Mouse (Mus musculus) cortical plate, adult 2 months (tissue): ENCODE results near the gene Sco1. TPM values are rescaled to one million over a fixed set of nuclear protein-coding genes. Genes with fewer than 3 reads are reported as not detected.

Experiments used
- H3K27ac ChIP-seq: fragments of 200-500 bp; 2 replicates; pipeline ENCODE4 v1.5.1; 2012; ENCODE audit warnings: low read length, control low read depth, inconsistent platforms; ENCODE audit not compliant: insufficient read depth
- H3K4me1 ChIP-seq: fragments of 200-500 bp; 2 replicates; pipeline ENCODE4 v1.6.1; 2011; ENCODE audit warnings: low read length; ENCODE audit not compliant: control insufficient read depth, insufficient read depth
- H3K4me3 ChIP-seq: fragments of 200-500 bp; 2 replicates; pipeline ENCODE4 v1.5.1; 2011; ENCODE audit warnings: mild to moderate bottlenecking, low read length, control low read depth; ENCODE audit not compliant: insufficient read depth
- CTCF ChIP-seq: fragments of 200-500 bp; IDR thresholded peaks from 2 replicates; pipeline ENCODE4 v1.5.1; 2011; ENCODE audit warnings: mild to moderate bottlenecking, control low read depth, low read length; ENCODE audit not compliant: insufficient read depth; ENCODE audit errors: extremely low read depth
- POLR2A ChIP-seq: fragments of 200-500 bp; IDR thresholded peaks from 2 replicates; pipeline ENCODE4 v1.6.1; 2011; ENCODE audit warnings: mild to moderate bottlenecking, low read length, control low read depth; ENCODE audit not compliant: insufficient read depth; ENCODE audit errors: extremely low read depth
- polyA plus RNA-seq: library from polyadenylated mRNA; depleted of rRNA; stranded (reverse); fragments of >200 nt; gene quantifications from 2 replicates; pipeline ENCODE4 v1.2.3, GENCODE M21; 2012

Sco1 gene
- polyA plus RNA-seq, 1 experiment: 6.0 TPM

GRCm38 (mm10) chr11:67094470-67094869, 42.0 kb downstream of the Sco1 start:
- H3K27ac ChIP-seq: no peak overlapping the region
- 0 out of 2 replicates have a peak, but pooled peaks cover 1% of the 10 kb centered on the region for H3K4me1 ChIP-seq
- no peak overlapping the region for H3K4me3 ChIP-seq
- TF ChIP-seq CTCF (no peak), POLR2A (no peak)

- 0 out of 2 replicates have a peak, but pooled peaks cover 1% of the 10 kb centered on the region for H3K4me1 ChIP-seq
- no peak overlapping the region for H3K27ac ChIP-seq
- no peak overlapping the region for H3K4me3 ChIP-seq
- TF ChIP-seq CTCF (no peak), POLR2A (no peak)
These were observed 45.2 kb downstream of the Sco1 start for GRCm38 (mm10) chr11:67097709-67098108.

GRCm38 (mm10) chr11:67098427-67098826, 46.0 kb downstream of the Sco1 start:
- no peak for TF ChIP-seq POLR2A
- no peak for TF ChIP-seq CTCF
- Histone ChIP-seq H3K4me3 (no peak overlapping the region), H3K27ac (no peak overlapping the region), H3K4me1 (0 out of 2 replicates have a peak, but pooled peaks cover 1% of the 10 kb centered on the region)

- Histone ChIP-seq H3K4me3 (no peak overlapping the region), H3K27ac (no peak overlapping the region; the same call in 1 of the 2 replicates), H3K4me1 (0 out of 2 replicates have a peak, but pooled peaks cover 1% of the 10 kb centered on the region)
- TF ChIP-seq POLR2A: no peak
- no peak for TF ChIP-seq CTCF
These were observed 46.8 kb downstream of the Sco1 start for GRCm38 (mm10) chr11:67099241-67099640.

- Histone ChIP-seq H3K27ac (no peak overlapping the region), H3K4me1 (0 out of 2 replicates have a peak, but pooled peaks cover 1% of the 10 kb centered on the region), H3K4me3 (no peak overlapping the region)
- no peak for TF ChIP-seq POLR2A
- peak; percentile 49 for TF ChIP-seq CTCF
These were observed 47.7 kb downstream of the Sco1 start for GRCm38 (mm10) chr11:67100169-67100568.

- Histone ChIP-seq H3K4me1 (0 out of 2 replicates have a peak, but pooled peaks cover 1% of the 10 kb centered on the region), H3K4me3 (no peak overlapping the region), H3K27ac (no peak overlapping the region)
- TF ChIP-seq POLR2A: no peak
- TF ChIP-seq CTCF: peak; percentile 71
These were observed 49.2 kb downstream of the Sco1 start for GRCm38 (mm10) chr11:67101713-67102112.

- Histone ChIP-seq H3K4me3 (no peak overlapping the region), H3K4me1 (0 out of 2 replicates have a peak, but pooled peaks cover 1% of the 10 kb centered on the region), H3K27ac (no peak overlapping the region)
- TF ChIP-seq POLR2A: no peak
- no peak for TF ChIP-seq CTCF
These were observed 50.8 kb downstream of the Sco1 start for GRCm38 (mm10) chr11:67103256-67103655.

GRCm38 (mm10) chr11:67104242-67104641, 51.8 kb downstream of the Sco1 start:
- Histone ChIP-seq H3K4me3 (no peak overlapping the region), H3K4me1 (no peaks in the 10 kb centered on the region), H3K27ac (no peak overlapping the region)
- no peak for TF ChIP-seq POLR2A
- no peak for TF ChIP-seq CTCF

- no peak overlapping the region for H3K27ac ChIP-seq
- H3K4me3 ChIP-seq: no peak overlapping the region
- H3K4me1 ChIP-seq: no peaks in the 10 kb centered on the region
- TF ChIP-seq CTCF (no peak), POLR2A (no peak)
These were observed 52.2 kb downstream of the Sco1 start for GRCm38 (mm10) chr11:67104714-67105113.

GRCm38 (mm10) chr11:67105689-67106088, 53.2 kb downstream of the Sco1 start:
- H3K4me1 ChIP-seq: no peaks in the 10 kb centered on the region
- H3K27ac ChIP-seq: no peak overlapping the region
- no peak overlapping the region for H3K4me3 ChIP-seq
- TF ChIP-seq POLR2A: no peak
- TF ChIP-seq CTCF: no peak

- H3K4me3 ChIP-seq: no peak overlapping the region
- no peak overlapping the region for H3K27ac ChIP-seq
- TF ChIP-seq POLR2A (no peak), CTCF (no peak)
- H3K4me1 ChIP-seq: no peaks in the 10 kb centered on the region
These were observed 54.5 kb downstream of the Sco1 start for GRCm38 (mm10) chr11:67106973-67107372.
